Mouse (Mus musculus): ENCODE measurements around the gene Sptbn2.
A peak's percentile ranks its signal among the peaks of the same experiment; 100 is the strongest.

The Sptbn2 gene

GRCm38 (mm10) chr19:4786313-4786712, 75.3 kb downstream of the Sptbn2 start:
- no peak for DNase-seq

DNA sequence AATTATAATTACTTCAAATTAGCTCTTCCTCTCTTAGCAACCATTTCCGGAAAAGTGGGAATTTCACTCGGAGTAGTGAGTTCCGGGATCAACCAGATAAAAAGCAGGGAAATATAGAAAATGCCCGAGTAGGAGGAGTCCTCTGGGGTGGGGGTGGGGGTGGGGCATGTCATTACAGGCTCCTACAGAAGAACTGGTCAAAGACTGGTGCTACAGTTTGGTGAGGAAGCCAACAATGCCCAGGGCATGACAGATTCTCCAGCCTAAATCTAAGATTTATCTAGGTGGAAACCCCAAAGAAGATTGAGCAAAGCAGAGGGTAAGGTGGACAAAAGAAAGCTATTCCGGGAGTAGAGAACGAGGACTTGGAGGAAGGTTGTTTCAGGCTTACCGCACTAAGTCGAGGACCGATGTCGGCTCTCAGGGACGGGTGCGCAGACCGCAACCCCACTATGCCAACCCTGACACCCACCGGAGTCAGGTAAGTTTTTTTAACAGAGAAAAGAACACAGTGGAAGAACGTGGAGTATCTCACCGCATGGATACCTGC, 82.4 kb downstream of the Sptbn2 start:
- DNase-seq: no peak

DNA sequence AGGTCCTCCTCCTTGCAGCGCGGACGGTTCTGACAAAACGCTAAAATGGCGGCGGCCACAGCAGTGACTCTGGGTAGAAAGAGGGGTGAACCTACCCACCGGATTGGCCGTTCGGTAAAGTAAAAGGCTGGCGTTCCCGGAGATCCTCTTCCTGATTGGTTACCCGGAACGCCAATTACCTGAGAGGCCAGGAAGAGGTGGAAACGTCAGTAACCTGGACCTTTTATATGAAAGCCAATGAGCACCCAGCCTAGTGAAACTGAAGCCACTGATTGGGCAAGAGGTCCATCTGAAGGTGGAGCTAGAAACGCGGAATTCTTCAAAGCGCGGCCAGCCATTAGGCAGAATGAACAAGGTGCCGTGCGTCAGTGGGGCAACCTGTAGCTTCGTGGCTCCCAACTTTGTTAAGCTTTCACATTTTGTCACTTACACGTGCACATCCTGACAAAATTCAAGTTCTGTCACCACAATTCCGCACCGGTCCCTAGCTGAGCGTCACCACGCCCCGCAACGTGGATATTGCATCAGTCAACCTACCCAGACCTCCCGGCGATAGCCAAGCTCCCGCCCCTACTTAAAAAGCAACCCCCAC, 83.0 kb downstream of the Sptbn2 start, which contains the start of gene Rbm4:
TSS of gene Rbm4 (minus strand) at position 71 of the 592 bp plus-strand sequence.
- peak; percentile 97 for DNase-seq

GRCm38 (mm10) chr19:4795929-4796328, 85.0 kb downstream of the Sptbn2 start:
- DNase-seq: no peak

DNA sequence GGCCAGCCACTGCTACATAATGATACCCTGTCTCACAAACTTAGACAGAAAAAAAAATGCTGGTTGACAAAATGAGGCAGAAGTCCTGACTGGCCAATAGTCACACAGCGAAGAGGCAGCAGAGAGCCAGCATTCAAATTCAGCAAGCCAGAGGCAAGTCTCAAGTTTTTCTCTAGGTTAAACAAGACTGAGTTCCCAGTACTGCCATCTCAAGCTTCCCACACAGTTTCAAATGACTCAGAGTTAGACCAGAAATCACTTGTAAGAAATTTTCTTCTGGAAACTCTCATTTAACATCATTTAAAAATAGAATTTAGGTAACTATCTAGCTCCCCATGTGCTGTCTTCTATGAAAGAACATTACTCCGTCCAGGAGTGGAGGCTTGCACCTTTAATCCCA, 86.9 kb downstream of the Sptbn2 start:
- no peak for DNase-seq

GRCm38 (mm10) chr19:4799083-4799482, 88.1 kb downstream of the Sptbn2 start:
- no peak for DNase-seq

All from thymus, postnatal 14 days (tissue).